Mouse (Mus musculus) natural killer cell, adult 2 months (primary cell): ENCODE measurements around the gene Mctp1.

ENCODE experiments used
- DNase-seq, 2 experiments: peaks; one replicate each; pipeline ENCODE4 v3.0.0; 2022; ENCODE audit warnings: low spot score in 2 of 2

The Mctp1 gene

GRCm38 (mm10) chr13:76611499-76611898 is 227.2 kb downstream of the Mctp1 start:
- DNase-seq = no peak

GRCm38 (mm10) chr13:76620111-76620510 is 235.8 kb downstream of the Mctp1 start:
- no peak for DNase-seq

GRCm38 (mm10) chr13:76620525-76620924 is 236.2 kb downstream of the Mctp1 start:
- DNase-seq = no peak

GRCm38 (mm10) chr13:76633707-76634106 is 249.4 kb downstream of the Mctp1 start:
- no peak for DNase-seq

- DNase-seq = no peak
Measured at GRCm38 (mm10) chr13:76638282-76638681, 253.9 kb downstream of the Mctp1 start.

GRCm38 (mm10) chr13:76659523-76659922 is 275.2 kb downstream of the Mctp1 start:
- no peak for DNase-seq

- DNase-seq = no peak
Measured at GRCm38 (mm10) chr13:76681286-76681685, 297.0 kb downstream of the Mctp1 start.

- DNase-seq = no peak
Measured at GRCm38 (mm10) chr13:76689349-76689748, 305.0 kb downstream of the Mctp1 start.

- DNase-seq = no peak
Measured at GRCm38 (mm10) chr13:76690143-76690542, 305.8 kb downstream of the Mctp1 start.

- no peak for DNase-seq
Measured at GRCm38 (mm10) chr13:76690697-76691096, 306.4 kb downstream of the Mctp1 start.

GRCm38 (mm10) chr13:76734013-76734412 is 349.7 kb downstream of the Mctp1 start:
- DNase-seq = no peak

GRCm38 (mm10) chr13:76750663-76751429 is 366.5 kb downstream of the Mctp1 start:
- no peak for DNase-seq

GRCm38 (mm10) chr13:76759832-76760490 is 375.6 kb downstream of the Mctp1 start:
- DNase-seq = peak in 1 of 2 experiments; percentile 2

- no peak for DNase-seq
Measured at GRCm38 (mm10) chr13:76799662-76800061, 415.3 kb downstream of the Mctp1 start.

- no peak for DNase-seq
Measured at GRCm38 (mm10) chr13:76801126-76801632, 416.8 kb downstream of the Mctp1 start.

- no peak for DNase-seq
Measured at GRCm38 (mm10) chr13:76802051-76802728, 417.9 kb downstream of the Mctp1 start.

GRCm38 (mm10) chr13:76802926-76803325 is 418.6 kb downstream of the Mctp1 start:
- no peak for DNase-seq

GRCm38 (mm10) chr13:76803799-76804198 is 419.5 kb downstream of the Mctp1 start:
- no peak for DNase-seq

GRCm38 (mm10) chr13:76808871-76809390 is 424.6 kb downstream of the Mctp1 start:
- DNase-seq = no peak

GRCm38 (mm10) chr13:76809802-76810201 is 425.5 kb downstream of the Mctp1 start:
- DNase-seq = no peak

- no peak for DNase-seq
Measured at GRCm38 (mm10) chr13:76810496-76810939, 426.2 kb downstream of the Mctp1 start.

GRCm38 (mm10) chr13:76823083-76823482 is 438.7 kb downstream of the Mctp1 start:
- DNase-seq = no peak
